Mouse (Mus musculus) ES-E14 (cell line): ENCODE measurements at regions not wholly inside any gene's neighbourhood (a gene's known extent, or its start where the extent isn't known, plus 50 kb on each side); places are given as distances from the start of the nearest gene placed in this dataset.

ENCODE experiments used
- DNase-seq: peaks from one replicate; pipeline ENCODE4 v3.0.0-alpha.2; 2013; ENCODE audit warnings: low read depth, low spot score
- H3K27ac ChIP-seq: 2 replicates; pipeline ENCODE4 v1.5.1; 2012; ENCODE audit warnings: low read depth, mild to moderate bottlenecking, low read length, moderate library complexity, mixed read lengths; ENCODE audit not compliant: poor library complexity, insufficient read depth, severe bottlenecking
- H3K36me3 ChIP-seq: 2 replicates; pipeline ENCODE4 v1.6.1; 2012; ENCODE audit warnings: mild to moderate bottlenecking, low read length, moderate library complexity, mixed read lengths; ENCODE audit not compliant: control insufficient read depth, poor library complexity, insufficient read depth, severe bottlenecking
- H3K4me1 ChIP-seq, 2 experiments: fragments of 150-350 bp in 1 of 2; sonication (generic) in 1 of 2; 2 replicates each; pipeline ENCODE4 v1.6.1; 2012; ENCODE audit warnings: low read length in 2 of 2, mild to moderate bottlenecking in 1 of 2, mixed read lengths in 1 of 2; ENCODE audit not compliant: control insufficient read depth in 2 of 2, insufficient read depth in 2 of 2, poor library complexity in 1 of 2
- H3K4me3 ChIP-seq, 2 experiments: fragments of 150-350 bp in 1 of 2; sonication (generic) in 1 of 2; 2 replicates each; pipeline ENCODE4 v1.5.1; 2012; ENCODE audit warnings: low read length in 2 of 2, low read depth in 1 of 2, mild to moderate bottlenecking in 1 of 2, mixed read lengths in 1 of 2; ENCODE audit not compliant: insufficient read depth in 1 of 2, poor library complexity in 1 of 2, severe bottlenecking in 1 of 2
- H3K9ac ChIP-seq: 2 replicates; pipeline ENCODE4 v1.6.1; 2012; ENCODE audit warnings: low read depth, mild to moderate bottlenecking, low read length, mixed read lengths; ENCODE audit not compliant: poor library complexity, insufficient read depth, severe bottlenecking
- H3K9me3 ChIP-seq: fragments of 150-350 bp; sonication (generic); 2 replicates; pipeline ENCODE4 v1.6.1; 2012; ENCODE audit warnings: low read depth, mild to moderate bottlenecking, low read length; ENCODE audit not compliant: control insufficient read depth, insufficient read depth
- CHD2 ChIP-seq: IDR thresholded peaks from 2 replicates; pipeline ENCODE4 v1.6.1; 2014; ENCODE audit warnings: mild to moderate bottlenecking, low read depth, low read length, inconsistent platforms
- HCFC1 ChIP-seq: IDR thresholded peaks from 2 replicates; pipeline ENCODE4 v1.6.1; 2012; ENCODE audit warnings: low read length, inconsistent platforms, borderline replicate concordance; ENCODE audit not compliant: insufficient read depth
- MAFK ChIP-seq: IDR thresholded peaks from 2 replicates; pipeline ENCODE4 v1.6.1; 2014; ENCODE audit warnings: mild to moderate bottlenecking, low read depth, low read length, inconsistent platforms; ENCODE audit not compliant: insufficient read depth
- ZC3H11A ChIP-seq: IDR thresholded peaks from 2 replicates; pipeline ENCODE4 v1.6.1; 2012; ENCODE audit warnings: low read depth, mild to moderate bottlenecking, inconsistent platforms, low read length, borderline replicate concordance
- ZNF384 ChIP-seq: IDR thresholded peaks from 2 replicates; pipeline ENCODE4 v1.6.1; 2012; ENCODE audit warnings: low read depth, low read length, inconsistent platforms
- in situ Hi-C, 2 experiments: fragments of 600-800 bp; cut with MboI; formaldehyde crosslinking; loops; one replicate each; pipeline ENCODE4 v1.15.1; 2025; ENCODE audit warnings: low sequenced_read_pairs in 2 of 2, inconsistent platforms in 1 of 2; ENCODE audit not compliant: unreplicated experiment in 2 of 2

DNA sequence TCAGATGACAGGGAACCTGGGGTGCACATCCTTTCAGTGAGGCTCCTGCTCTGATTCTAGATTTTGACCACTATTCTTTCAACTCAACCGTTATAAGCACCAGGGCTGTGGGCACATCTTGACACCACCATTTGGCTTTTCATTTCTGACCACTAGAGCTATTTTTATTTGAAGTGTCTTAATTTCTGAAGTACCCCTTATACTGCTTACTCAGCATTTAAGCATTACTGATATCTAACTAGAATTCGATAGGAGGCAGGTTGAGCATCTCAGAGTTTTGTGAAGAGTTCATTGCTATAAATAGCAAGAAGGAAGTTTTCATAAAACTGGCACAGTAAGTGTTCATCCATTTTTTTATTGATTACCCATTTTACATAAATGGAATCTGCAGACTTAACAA is 362.4 kb downstream of the Rnf144b start:
- H3K4me3 ChIP-seq: no peak overlapping the region
- H3K27ac ChIP-seq: no peak overlapping the region
- H3K4me1 ChIP-seq: peaks cover 0 to 2% of the 10 kb centered on the region in 2 experiments; a peak in 1 of 4 replicates
- no peak overlapping the region for H3K9ac ChIP-seq
- DNase-seq: no peak
- in situ Hi-C loops: no loop called here
- no peaks in the 10 kb centered on the region for H3K36me3 ChIP-seq
- H3K9me3 ChIP-seq: no peaks in the 10 kb centered on the region
- TF ChIP-seq CHD2 (no peak), ZNF384 (no peak), MAFK (peak; percentile 73; the same call in 1 of the 2 replicates), ZC3H11A (no peak), HCFC1 (no peak)

DNA sequence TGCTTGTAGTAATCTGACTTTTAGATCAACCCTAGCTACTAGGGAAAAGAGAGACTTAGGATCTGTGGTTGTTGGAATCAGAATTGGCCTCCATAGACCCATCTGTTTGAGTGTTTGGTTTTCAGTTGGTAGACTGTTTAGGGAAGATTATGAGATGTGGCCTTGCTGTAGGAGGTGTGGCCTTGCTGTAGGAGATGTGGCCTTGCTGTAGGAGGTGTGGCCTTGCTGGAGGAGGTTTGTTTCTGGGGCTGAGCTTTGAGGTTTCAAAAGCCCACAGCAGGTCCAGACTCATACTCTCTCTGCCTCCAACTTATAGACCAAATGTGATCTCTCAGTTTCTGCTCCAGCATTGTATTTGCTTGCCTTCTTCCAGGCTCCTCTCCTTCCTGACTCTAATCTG is 363.7 kb downstream of the Rnf144b start:
- no peak overlapping the region for H3K9ac ChIP-seq
- no peaks in the 10 kb centered on the region for H3K36me3 ChIP-seq
- H3K4me3 ChIP-seq: no peak overlapping the region
- in situ Hi-C loops: no loop called here
- H3K27ac ChIP-seq: no peak overlapping the region
- H3K9me3 ChIP-seq: no peaks in the 10 kb centered on the region
- TF ChIP-seq ZC3H11A: no peak
- no peak for TF ChIP-seq HCFC1
- no peak for TF ChIP-seq MAFK
- no peak for TF ChIP-seq CHD2
- TF ChIP-seq ZNF384: no peak
- DNase-seq: no peak
- no peaks in the 10 kb centered on the region for H3K4me1 ChIP-seq

DNA sequence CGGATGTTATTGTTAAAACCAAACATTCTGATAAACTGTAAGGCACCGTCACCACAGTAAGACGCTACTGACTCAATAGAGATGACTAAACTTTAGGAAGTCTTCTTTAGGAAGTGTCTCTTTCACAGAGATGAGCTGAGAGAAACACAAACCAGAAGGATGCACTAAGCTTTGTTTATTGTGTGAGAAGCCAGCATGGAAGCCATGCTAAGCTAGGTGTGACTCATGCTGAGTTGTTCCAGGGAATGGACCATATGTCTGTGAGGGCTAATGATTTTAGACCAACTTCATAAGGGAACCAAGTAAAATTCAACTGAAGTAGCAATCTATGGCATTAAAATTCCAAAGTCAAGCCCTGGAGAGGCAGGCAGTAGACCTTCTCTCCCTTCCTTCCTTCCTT is 364.2 kb downstream of the Rnf144b start:
- in situ Hi-C loops: no loop called here
- no peak for TF ChIP-seq ZC3H11A
- no peak for TF ChIP-seq MAFK
- TF ChIP-seq HCFC1: no peak
- H3K36me3 ChIP-seq: no peaks in the 10 kb centered on the region
- no peaks in the 10 kb centered on the region for H3K9me3 ChIP-seq
- no peak overlapping the region for H3K4me3 ChIP-seq
- no peaks in the 10 kb centered on the region for H3K4me1 ChIP-seq
- H3K9ac ChIP-seq: no peak overlapping the region
- H3K27ac ChIP-seq: no peak overlapping the region
- DNase-seq: no peak

DNA sequence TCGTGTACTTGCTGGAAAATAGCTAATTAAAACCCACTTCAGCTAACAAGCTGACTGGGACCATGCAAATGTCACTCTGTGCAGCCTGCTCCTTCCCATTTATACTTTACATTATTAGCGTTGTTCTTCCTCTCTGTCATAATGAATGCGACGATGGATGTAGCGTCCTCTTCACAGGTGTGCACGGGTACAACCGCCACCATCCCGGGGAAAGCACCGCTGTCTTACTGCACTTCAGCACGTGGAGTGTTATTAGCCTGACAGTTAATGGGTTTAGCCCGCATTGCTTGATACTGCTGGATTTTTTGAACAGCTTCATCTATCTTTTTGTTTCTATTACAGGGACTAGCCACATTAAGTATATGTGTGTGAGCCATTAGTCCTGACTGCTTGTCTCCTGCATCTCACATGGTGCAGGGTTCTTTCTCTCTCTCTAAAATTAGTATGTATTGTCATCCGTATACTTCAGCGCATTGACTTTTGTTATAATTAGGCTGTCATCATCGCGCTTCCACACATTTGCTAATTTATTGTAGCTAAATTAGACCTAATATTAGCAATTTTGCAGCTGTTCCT is 383.0 kb downstream of the Rnf144b start:
- Histone ChIP-seq H3K9ac (no peak overlapping the region), H3K27ac (no peak overlapping the region), H3K4me3 (no peak overlapping the region), H3K36me3 (no peaks in the 10 kb centered on the region), H3K9me3 (no peaks in the 10 kb centered on the region), H3K4me1 (no peaks in the 10 kb centered on the region)
- in situ Hi-C loops: no loop called here
- TF ChIP-seq ZC3H11A (no peak), CHD2 (no peak), HCFC1 (no peak), ZNF384 (no peak)
- no peak for DNase-seq

DNA sequence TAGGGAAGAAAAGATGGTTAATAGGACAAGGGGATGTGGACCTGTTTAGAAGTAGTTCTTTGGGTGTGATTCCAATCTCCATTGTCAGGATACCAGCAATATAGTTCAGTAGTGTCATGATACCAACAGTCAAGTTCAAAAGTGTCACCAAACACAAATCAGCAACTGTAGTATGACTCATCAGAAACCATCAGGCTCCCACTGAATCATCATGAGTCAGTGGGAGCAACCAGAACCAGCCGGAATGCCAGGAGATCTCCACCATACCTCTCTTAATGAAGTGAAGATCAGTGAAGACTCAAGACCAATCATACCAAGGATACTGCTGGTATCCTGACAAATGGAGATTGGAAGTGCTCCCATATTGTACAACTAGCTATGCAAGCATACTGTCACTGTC is 410.5 kb downstream of the Rnf144b start:
- in situ Hi-C loops: no loop called here
- no peak overlapping the region for H3K27ac ChIP-seq
- no peak overlapping the region for H3K4me3 ChIP-seq
- no peak overlapping the region for H3K9ac ChIP-seq
- no peaks in the 10 kb centered on the region for H3K36me3 ChIP-seq
- TF ChIP-seq HCFC1 (no peak), ZNF384 (no peak), CHD2 (no peak), ZC3H11A (no peak), MAFK (no peak)
- no peak for DNase-seq
- H3K4me1 ChIP-seq: no peaks in the 10 kb centered on the region
- H3K9me3 ChIP-seq: no peaks in the 10 kb centered on the region
